Mouse (Mus musculus): ENCODE results near the gene Xxylt1. TPM values are rescaled to one million over a fixed set of nuclear protein-coding genes. Genes with fewer than 3 reads are reported as not detected.

Gene Xxylt1
- polyA plus RNA-seq, 1 experiment = 16.2 TPM

DNA sequence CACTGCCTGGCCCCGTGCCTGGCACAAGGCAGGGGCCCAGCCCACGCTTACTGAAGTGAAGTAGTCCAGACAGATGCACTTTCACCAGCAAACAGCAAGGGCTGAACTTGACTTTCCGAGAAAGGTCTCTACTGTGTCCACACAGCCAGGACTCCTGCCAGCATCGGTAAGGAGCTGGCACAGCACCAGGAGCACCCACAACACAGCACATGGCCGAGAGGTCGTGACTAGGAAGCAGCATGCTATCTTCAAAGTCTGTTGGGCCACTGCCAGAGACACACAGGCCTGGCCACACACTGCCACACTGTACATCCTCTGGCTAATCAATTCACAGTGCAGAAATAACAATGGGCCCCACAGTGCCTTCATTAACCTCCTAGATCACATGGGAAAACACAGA is 107.8 kb downstream of the Xxylt1 start:
- no peak for TF ChIP-seq CTCF (IDR thresholded peaks at IDR 0.05; ENCODE audit: extremely low read depth, insufficient read depth, low read length)
- no peak for TF ChIP-seq POLR2A (IDR thresholded peaks at IDR 0.05; ENCODE audit: extremely low read depth, insufficient read depth, low read length)
- Histone ChIP-seq H3K4me3 (ENCODE audit: insufficient read depth, low read length) (no peak overlapping the region), H3K27ac (ENCODE audit: insufficient read depth, low read length) (no peak overlapping the region), H3K4me1 (ENCODE audit: control insufficient read depth, insufficient read depth, low read length) (no peaks in the 10 kb centered on the region)

- no peaks in the 10 kb centered on the region for H3K4me1 ChIP-seq (ENCODE audit: control insufficient read depth, insufficient read depth, low read length)
- TF ChIP-seq CTCF (IDR thresholded peaks at IDR 0.05; ENCODE audit: extremely low read depth, insufficient read depth, low read length) (no peak), POLR2A (IDR thresholded peaks at IDR 0.05; ENCODE audit: extremely low read depth, insufficient read depth, low read length) (0 out of 2 replicates have a peak, but pooled peaks have one; percentile 21)
- no peak overlapping the region for H3K4me3 ChIP-seq (ENCODE audit: insufficient read depth, low read length)
- peak overlapping the region; percentile 20; the same call in 1 of the 2 replicates for H3K27ac ChIP-seq (ENCODE audit: insufficient read depth, low read length)
Measured at GRCm38 (mm10) chr16:30971950-30972541, 109.2 kb downstream of the Xxylt1 start.

- no peaks in the 10 kb centered on the region for H3K4me1 ChIP-seq (ENCODE audit: control insufficient read depth, insufficient read depth, low read length)
- H3K4me3 ChIP-seq (ENCODE audit: insufficient read depth, low read length) = no peak overlapping the region
- TF ChIP-seq CTCF (IDR thresholded peaks at IDR 0.05; ENCODE audit: extremely low read depth, insufficient read depth, low read length) (no peak), POLR2A (IDR thresholded peaks at IDR 0.05; ENCODE audit: extremely low read depth, insufficient read depth, low read length) (no peak)
- no peak overlapping the region for H3K27ac ChIP-seq (ENCODE audit: insufficient read depth, low read length)
Measured at GRCm38 (mm10) chr16:30969266-30970064, 111.8 kb downstream of the Xxylt1 start.

DNA sequence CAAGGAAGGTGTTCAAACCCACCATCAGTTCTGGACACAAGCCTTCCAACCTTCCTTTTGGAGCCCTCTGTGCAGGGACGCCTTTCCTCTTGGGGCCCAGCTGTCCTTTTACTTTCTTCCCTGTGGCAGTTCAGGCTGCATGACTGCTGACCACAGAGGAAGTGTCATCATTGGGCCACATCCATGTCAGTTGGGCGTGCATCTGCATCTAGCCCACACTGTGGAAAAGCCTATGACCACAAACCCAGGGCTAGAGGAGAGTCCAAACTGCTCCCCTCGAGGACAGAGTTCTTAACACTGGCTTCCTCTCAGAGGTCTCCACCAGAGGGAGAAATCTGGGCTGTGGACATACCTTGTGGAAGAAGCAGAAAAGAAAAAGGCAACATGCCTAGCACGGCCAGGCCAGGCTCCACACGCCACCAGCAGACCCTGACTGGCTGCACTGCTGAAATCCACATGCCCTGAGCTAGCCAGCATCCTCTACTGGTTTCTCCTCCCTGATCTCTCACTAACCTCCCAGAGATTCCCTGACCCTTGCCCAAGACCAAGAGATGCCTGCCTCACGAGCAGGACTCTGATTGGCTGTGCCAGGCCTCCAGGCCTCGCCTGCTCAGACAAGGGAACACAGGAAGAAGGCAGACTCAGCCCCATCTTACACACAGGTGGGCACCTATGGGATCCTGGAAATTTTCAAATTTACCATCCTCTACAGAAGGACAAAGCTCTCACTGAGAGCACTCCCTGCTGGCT is 112.7 kb downstream of the Xxylt1 start:
- H3K27ac ChIP-seq (ENCODE audit: insufficient read depth, low read length) = no peak overlapping the region
- TF ChIP-seq CTCF (IDR thresholded peaks at IDR 0.05; ENCODE audit: extremely low read depth, insufficient read depth, low read length) (no peak), POLR2A (IDR thresholded peaks at IDR 0.05; ENCODE audit: extremely low read depth, insufficient read depth, low read length) (no peak)
- no peaks in the 10 kb centered on the region for H3K4me1 ChIP-seq (ENCODE audit: control insufficient read depth, insufficient read depth, low read length)
- H3K4me3 ChIP-seq (ENCODE audit: insufficient read depth, low read length) = no peak overlapping the region

DNA sequence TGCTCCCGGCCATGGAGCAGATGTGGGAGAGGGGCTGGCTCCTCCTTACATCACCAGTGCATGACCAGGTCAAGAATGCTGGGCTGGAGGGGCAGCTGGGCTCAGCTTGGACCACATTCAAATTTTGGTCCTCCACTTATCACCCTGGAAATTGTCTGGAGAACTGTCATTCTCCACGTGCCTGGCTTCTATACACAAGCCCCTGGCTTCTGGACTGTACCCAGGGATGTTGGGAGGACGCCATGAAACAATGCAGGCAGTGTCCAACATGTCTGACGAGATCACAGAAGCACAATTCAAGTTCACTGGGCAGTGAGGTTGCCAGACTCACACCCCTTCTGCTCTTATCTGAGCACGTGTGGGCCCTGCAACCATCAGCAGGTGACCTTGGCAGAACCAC is 114.5 kb downstream of the Xxylt1 start:
- H3K4me3 ChIP-seq (ENCODE audit: insufficient read depth, low read length) = no peak overlapping the region
- no peak overlapping the region for H3K27ac ChIP-seq (ENCODE audit: insufficient read depth, low read length)
- no peaks in the 10 kb centered on the region for H3K4me1 ChIP-seq (ENCODE audit: control insufficient read depth, insufficient read depth, low read length)
- TF ChIP-seq CTCF (IDR thresholded peaks at IDR 0.05; ENCODE audit: extremely low read depth, insufficient read depth, low read length) = no peak
- no peak for TF ChIP-seq POLR2A (IDR thresholded peaks at IDR 0.05; ENCODE audit: extremely low read depth, insufficient read depth, low read length)

DNA sequence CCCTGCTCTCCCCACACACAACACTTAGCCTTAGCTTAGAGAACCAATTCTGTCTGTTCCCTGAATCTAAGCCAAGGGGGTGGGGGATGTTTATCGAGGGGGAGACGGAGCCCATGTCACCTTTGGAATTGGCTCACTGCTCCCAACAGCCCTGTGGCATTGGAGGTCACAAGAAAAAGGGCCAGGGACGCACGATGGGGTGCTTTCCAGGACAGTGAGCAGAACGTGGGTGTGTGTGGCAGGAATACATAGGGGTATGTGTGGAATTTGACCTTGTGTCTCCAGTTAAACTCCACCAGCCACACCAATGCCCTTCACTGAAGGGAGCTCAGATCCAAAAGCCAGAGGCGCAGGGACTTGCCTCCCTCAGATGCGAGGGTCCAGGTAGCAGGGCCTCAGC is 116.3 kb downstream of the Xxylt1 start:
- Histone ChIP-seq H3K27ac (ENCODE audit: insufficient read depth, low read length) (no peak overlapping the region), H3K4me1 (ENCODE audit: control insufficient read depth, insufficient read depth, low read length) (no peaks in the 10 kb centered on the region), H3K4me3 (ENCODE audit: insufficient read depth, low read length) (no peak overlapping the region)
- no peak for TF ChIP-seq POLR2A (IDR thresholded peaks at IDR 0.05; ENCODE audit: extremely low read depth, insufficient read depth, low read length)
- no peak for TF ChIP-seq CTCF (IDR thresholded peaks at IDR 0.05; ENCODE audit: extremely low read depth, insufficient read depth, low read length)

DNA sequence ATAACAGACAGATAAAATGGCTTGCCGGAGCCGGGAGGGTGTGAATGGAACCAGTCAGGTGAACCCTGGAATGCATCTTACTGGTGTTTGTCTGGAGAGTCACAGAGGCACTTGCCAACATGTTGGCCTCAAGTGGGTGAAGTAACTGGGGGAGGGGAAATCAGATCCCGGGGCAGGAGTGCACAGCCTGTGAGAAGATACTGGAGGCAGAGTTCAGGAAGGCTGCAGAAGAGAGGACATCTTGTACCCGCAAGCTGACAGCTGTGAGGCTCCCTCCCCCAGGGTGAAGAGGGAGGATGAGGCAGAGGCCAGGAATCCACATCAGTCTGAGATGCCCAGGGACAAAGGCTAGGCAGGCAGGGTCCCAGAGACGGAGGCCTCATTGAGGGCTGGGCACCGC is 116.8 kb downstream of the Xxylt1 start:
- no peak overlapping the region for H3K27ac ChIP-seq (ENCODE audit: insufficient read depth, low read length)
- no peak overlapping the region for H3K4me3 ChIP-seq (ENCODE audit: insufficient read depth, low read length)
- no peaks in the 10 kb centered on the region for H3K4me1 ChIP-seq (ENCODE audit: control insufficient read depth, insufficient read depth, low read length)
- TF ChIP-seq CTCF (IDR thresholded peaks at IDR 0.05; ENCODE audit: extremely low read depth, insufficient read depth, low read length) (no peak), POLR2A (IDR thresholded peaks at IDR 0.05; ENCODE audit: extremely low read depth, insufficient read depth, low read length) (no peak)

GRCm38 (mm10) chr16:30962515-30962914 is 118.7 kb downstream of the Xxylt1 start:
- Histone ChIP-seq H3K4me1 (ENCODE audit: control insufficient read depth, insufficient read depth, low read length) (no peaks in the 10 kb centered on the region), H3K27ac (ENCODE audit: insufficient read depth, low read length) (no peak overlapping the region), H3K4me3 (ENCODE audit: insufficient read depth, low read length) (no peak overlapping the region)
- TF ChIP-seq POLR2A (IDR thresholded peaks at IDR 0.05; ENCODE audit: extremely low read depth, insufficient read depth, low read length) (no peak), CTCF (IDR thresholded peaks at IDR 0.05; ENCODE audit: extremely low read depth, insufficient read depth, low read length) (no peak)

- H3K4me1 ChIP-seq (ENCODE audit: control insufficient read depth, insufficient read depth, low read length) = no peaks in the 10 kb centered on the region
- TF ChIP-seq POLR2A (IDR thresholded peaks at IDR 0.05; ENCODE audit: extremely low read depth, insufficient read depth, low read length) (no peak), CTCF (IDR thresholded peaks at IDR 0.05; ENCODE audit: extremely low read depth, insufficient read depth, low read length) (no peak)
- H3K27ac ChIP-seq (ENCODE audit: insufficient read depth, low read length) = no peak overlapping the region
- H3K4me3 ChIP-seq (ENCODE audit: insufficient read depth, low read length) = no peak overlapping the region
Measured at GRCm38 (mm10) chr16:30961176-30961575, 120.1 kb downstream of the Xxylt1 start.
